Mouse (Mus musculus) embryonic facial prominence, embryonic 11.5 days (tissue): ENCODE results near the gene Dnal4. TPM values are rescaled to one million over a fixed set of nuclear protein-coding genes. Genes with fewer than 3 reads are reported as not detected.

Experiments used
- ATAC-seq: fragments of 200-750 bp; cut with Nextera tagmentation; replicated peaks from 2 replicates; pipeline ENCODE4 v1.8.0; 2017; ENCODE audit warnings: low read depth; ENCODE audit not compliant: insufficient number of reproducible peaks, low FRiP score, low TSS enrichment
- DNase-seq: peaks from one replicate; pipeline ENCODE4 v3.0.0-alpha.2; 2015; ENCODE audit warnings: low spot score
- H3K27ac ChIP-seq: fragments of 300-500 bp; sonication (generic); replicated peaks from 2 replicates; pipeline ENCODE4 v1.5.1; 2014; ENCODE audit warnings: mild to moderate bottlenecking, low read depth, low read length, control low read depth
- H3K27me3 ChIP-seq: fragments of 300-500 bp; sonication (generic); 2 replicates; pipeline ENCODE4 v1.6.1; 2014; ENCODE audit warnings: mild to moderate bottlenecking, low read length, moderate library complexity, mixed read lengths; ENCODE audit not compliant: control insufficient read depth, insufficient read depth
- H3K36me3 ChIP-seq: fragments of 300-500 bp; sonication (generic); replicated peaks from 2 replicates; pipeline ENCODE4 v1.6.1; 2014; ENCODE audit warnings: low read depth, mild to moderate bottlenecking, low read length, moderate library complexity, mixed read lengths; ENCODE audit not compliant: control insufficient read depth, insufficient read depth
- H3K4me1 ChIP-seq: fragments of 300-500 bp; sonication (generic); 2 replicates; pipeline ENCODE4 v1.6.1; 2014; ENCODE audit warnings: low read length, mixed read lengths; ENCODE audit not compliant: control insufficient read depth, insufficient read depth
- H3K4me2 ChIP-seq: fragments of 300-500 bp; sonication (generic); 2 replicates; pipeline ENCODE4 v1.6.1; 2014; ENCODE audit warnings: low read depth, mild to moderate bottlenecking, control low read depth, low read length, moderate library complexity
- H3K4me3 ChIP-seq: fragments of 300-500 bp; sonication (generic); 2 replicates; pipeline ENCODE4 v1.5.1; 2014; ENCODE audit warnings: low read depth, low read length, control low read depth
- H3K9ac ChIP-seq: fragments of 300-500 bp; sonication (generic); replicated peaks from 2 replicates; pipeline ENCODE4 v1.6.1; 2014; ENCODE audit warnings: mild to moderate bottlenecking, control low read depth, low read length
- H3K9me3 ChIP-seq: fragments of 300-500 bp; sonication (generic); replicated peaks from 2 replicates; pipeline ENCODE4 v1.6.1; 2016; ENCODE audit warnings: mild to moderate bottlenecking, low read length, inconsistent platforms, mixed read lengths; ENCODE audit not compliant: control insufficient read depth
- WGBS: fragments of 180-500 bp; shearing (Covaris S2); extraction: QIAGEN DNeasy Blood & Tissue Kit; methylation state at CpG from one replicate; pipeline ENCODE4 v1.1.7; 2014; 5-methylcytosine and 5-hydroxymethylcytosine counted together
- polyA plus RNA-seq: library from polyadenylated mRNA; unstranded; fragments of >200 nt; fragmentation: Nextera tagmentation; extraction: Ambion mirVana; gene quantifications from 2 replicates; pipeline ENCODE4 v1.2.1, GENCODE M21; 2014

Dnal4 gene
- polyA plus RNA-seq, 1 experiment from 2014 or later, result 61.6 TPM

- Histone ChIP-seq H3K4me2 (peak within 1 kb of the TSS; percentile 92), H3K9ac (peak within 1 kb of the TSS; percentile 57), H3K4me1 (peaks cover 3% of the 10 kb centered on the region; the same call in 1 of the 2 replicates), H3K36me3 (no peaks in the 10 kb centered on the region), H3K9me3 (no peaks in the 10 kb centered on the region), H3K27ac (no peak within 1 kb of the TSS), H3K4me3 (peak within 1 kb of the TSS; percentile 55), H3K27me3 (peaks cover 51% of the 10 kb centered on the region)
- ATAC-seq (peak; percentile 60), DNase-seq (peak; percentile 63)
- WGBS, result under 1% methylated on average over 88 of the region's 91 CpGs
These were observed 26.9 kb upstream of the Dnal4 start, which contains the start of gene Nptxr for GRCm38 (mm10) chr15:79804352-79805071. Nptxr (minus strand) TSS chr15:79804766.

GRCm38 (mm10) chr15:79803533-79804351, 26.1 kb upstream of the Dnal4 start:
- H3K4me1 ChIP-seq, result peaks cover 3% of the 10 kb centered on the region; the same call in 1 of the 2 replicates
- no peaks in the 10 kb centered on the region for H3K36me3 ChIP-seq
- no peak for ATAC-seq
- peak overlapping the region; percentile 55 for H3K4me3 ChIP-seq
- H3K27me3 ChIP-seq, result peaks cover 51% of the 10 kb centered on the region
- H3K9ac ChIP-seq, result peak overlapping the region; percentile 57
- H3K4me2 ChIP-seq, result peak overlapping the region; percentile 92
- no peak for DNase-seq
- no peaks in the 10 kb centered on the region for H3K9me3 ChIP-seq
- H3K27ac ChIP-seq, result no peak overlapping the region
- WGBS, result 5% methylated on average over 81 of the region's 81 CpGs

- H3K27me3 ChIP-seq, result peaks cover 49% of the 10 kb centered on the region
- no peak overlapping the region for H3K4me2 ChIP-seq
- no peak overlapping the region for H3K27ac ChIP-seq
- H3K9ac ChIP-seq, result no peak overlapping the region
- no peaks in the 10 kb centered on the region for H3K36me3 ChIP-seq
- DNase-seq (no peak), ATAC-seq (no peak)
- no peak overlapping the region for H3K4me3 ChIP-seq
- no peaks in the 10 kb centered on the region for H3K9me3 ChIP-seq
- peaks cover 3% of the 10 kb centered on the region; the same call in 1 of the 2 replicates for H3K4me1 ChIP-seq
- WGBS, result 51% methylated on average over 4 of the region's 4 CpGs
These were observed 24.7 kb upstream of the Dnal4 start for GRCm38 (mm10) chr15:79802304-79802703.

GRCm38 (mm10) chr15:79801646-79802045, 24.0 kb upstream of the Dnal4 start:
- DNase-seq, result no peak
- Histone ChIP-seq H3K4me2 (no peak overlapping the region), H3K27me3 (peaks cover 49% of the 10 kb centered on the region), H3K4me1 (peaks cover 3% of the 10 kb centered on the region; the same call in 1 of the 2 replicates), H3K9ac (no peak overlapping the region), H3K27ac (no peak overlapping the region), H3K9me3 (no peaks in the 10 kb centered on the region), H3K36me3 (no peaks in the 10 kb centered on the region), H3K4me3 (no peak overlapping the region)
- ATAC-seq, result no peak
- 72% methylated on average over 2 of the region's 2 CpGs for WGBS

GRCm38 (mm10) chr15:79800701-79801100, 23.1 kb upstream of the Dnal4 start:
- H3K9ac ChIP-seq, result no peak overlapping the region

GRCm38 (mm10) chr15:79798591-79798990, 20.9 kb upstream of the Dnal4 start:
- H3K4me3 ChIP-seq, result no peak overlapping the region
- H3K27me3 ChIP-seq, result peaks cover 20% of the 10 kb centered on the region
- H3K36me3 ChIP-seq, result no peaks in the 10 kb centered on the region
- no peak overlapping the region for H3K9ac ChIP-seq
- ATAC-seq (no peak), DNase-seq (no peak)
- H3K9me3 ChIP-seq, result no peaks in the 10 kb centered on the region
- WGBS, result 90% methylated on average over 10 of the region's 10 CpGs
- no peak overlapping the region for H3K4me2 ChIP-seq
- H3K27ac ChIP-seq, result no peak overlapping the region
- no peaks in the 10 kb centered on the region for H3K4me1 ChIP-seq

More at GRCm38 (mm10) chr15:79800701-79801100, 23.1 kb upstream of the Dnal4 start:
- no peak overlapping the region for H3K27ac ChIP-seq
- no peaks in the 10 kb centered on the region for H3K36me3 ChIP-seq
- H3K27me3 ChIP-seq, result peaks cover 41% of the 10 kb centered on the region
- H3K4me3 ChIP-seq, result no peak overlapping the region
- H3K4me1 ChIP-seq, result peaks cover 3% of the 10 kb centered on the region; the same call in 1 of the 2 replicates
- DNase-seq (no peak), ATAC-seq (no peak)
- no peaks in the 10 kb centered on the region for H3K9me3 ChIP-seq
- 57% methylated on average over 11 of the region's 11 CpGs for WGBS
- H3K4me2 ChIP-seq, result no peak overlapping the region

- no peak for ATAC-seq
- H3K36me3 ChIP-seq, result no peaks in the 10 kb centered on the region
- 78% methylated on average over 8 of the region's 8 CpGs for WGBS
These were observed 20.0 kb upstream of the Dnal4 start for GRCm38 (mm10) chr15:79797680-79798079.

GRCm38 (mm10) chr15:79797096-79797495, 19.4 kb upstream of the Dnal4 start:
- Histone ChIP-seq H3K4me2 (no peak overlapping the region), H3K4me3 (no peak overlapping the region), H3K9ac (no peak overlapping the region), H3K27me3 (peaks cover 5% of the 10 kb centered on the region; the same call in 1 of the 2 replicates), H3K36me3 (no peaks in the 10 kb centered on the region), H3K9me3 (no peaks in the 10 kb centered on the region), H3K4me1 (no peaks in the 10 kb centered on the region), H3K27ac (no peak overlapping the region)
- DNase-seq (no peak), ATAC-seq (no peak)
- 85% methylated on average over 7 of the region's 7 CpGs for whole genome bisulfite sequencing

More at GRCm38 (mm10) chr15:79797680-79798079, 20.0 kb upstream of the Dnal4 start:
- H3K4me2 ChIP-seq, result no peak overlapping the region
- H3K4me3 ChIP-seq, result no peak overlapping the region
- H3K4me1 ChIP-seq, result no peaks in the 10 kb centered on the region
- no peaks in the 10 kb centered on the region for H3K9me3 ChIP-seq
- no peak for DNase-seq
- no peak overlapping the region for H3K9ac ChIP-seq
- H3K27ac ChIP-seq, result no peak overlapping the region
- peaks cover 11% of the 10 kb centered on the region for H3K27me3 ChIP-seq
